Mouse (Mus musculus) midbrain, embryonic 12.5 days (tissue): ENCODE measurements around the gene Nudcd3. TPM values are rescaled to one million over a fixed set of nuclear protein-coding genes. Genes with fewer than 3 reads are reported as not detected.

Experiments
- ATAC-seq: fragments of 200-750 bp; cut with Nextera tagmentation; 2 replicates; pipeline ENCODE4 v1.8.0; 2017; ENCODE audit warnings: low read depth, moderate TSS enrichment, moderate library complexity; ENCODE audit not compliant: low FRiP score
- H3K27ac ChIP-seq: fragments of 300-500 bp; sonication (generic); replicated peaks from 2 replicates; pipeline ENCODE4 v1.5.1; 2016; ENCODE audit warnings: mild to moderate bottlenecking
- H3K27me3 ChIP-seq: fragments of 300-500 bp; sonication (generic); 2 replicates; pipeline ENCODE4 v1.6.1; 2016; ENCODE audit warnings: mild to moderate bottlenecking
- H3K36me3 ChIP-seq: fragments of 300-500 bp; sonication (generic); 2 replicates; pipeline ENCODE4 v1.6.1; 2016
- H3K4me1 ChIP-seq: fragments of 300-500 bp; sonication (generic); 2 replicates; pipeline ENCODE4 v1.6.1; 2016
- H3K4me2 ChIP-seq: fragments of 300-500 bp; sonication (generic); replicated peaks from 2 replicates; pipeline ENCODE4 v1.6.1; 2016; ENCODE audit warnings: mild to moderate bottlenecking, moderate library complexity
- H3K4me3 ChIP-seq: fragments of 300-500 bp; sonication (generic); 2 replicates; pipeline ENCODE4 v1.5.1; 2016; ENCODE audit warnings: mild to moderate bottlenecking
- H3K9ac ChIP-seq: fragments of 300-500 bp; sonication (generic); replicated peaks from 2 replicates; pipeline ENCODE4 v1.6.1; 2016; ENCODE audit warnings: mild to moderate bottlenecking, moderate library complexity
- H3K9me3 ChIP-seq: fragments of 300-500 bp; sonication (generic); 2 replicates; pipeline ENCODE4 v1.6.1; 2016; ENCODE audit warnings: mild to moderate bottlenecking
- WGBS: fragments of 180-500 bp; shearing (Covaris S2); methylation state at CpG from one replicate; pipeline ENCODE4 v1.1.7; 2016; 5-methylcytosine and 5-hydroxymethylcytosine counted together
- polyA plus RNA-seq: library from polyadenylated mRNA; unstranded; fragments of >200 nt; fragmentation: Nextera tagmentation; extraction: Ambion mirVana; gene quantifications from 2 replicates; pipeline ENCODE4 v1.2.1, GENCODE M21; 2016

The Nudcd3 gene
- polyA plus RNA-seq, 1 experiment from 2014 or later, result 55.0 TPM

GRCm38 (mm10) chr11:6157119-6157518, 43.1 kb downstream of the Nudcd3 start:
- H3K9ac ChIP-seq, result no peak overlapping the region
- no peaks in the 10 kb centered on the region for H3K27me3 ChIP-seq
- ATAC-seq, result no peak
- no peaks in the 10 kb centered on the region for H3K36me3 ChIP-seq
- H3K4me3 ChIP-seq, result no peak overlapping the region
- no peak overlapping the region for H3K4me2 ChIP-seq
- 0 out of 2 replicates have a peak, but pooled peaks cover 13% of the 10 kb centered on the region for H3K4me1 ChIP-seq
- no peaks in the 10 kb centered on the region for H3K9me3 ChIP-seq
- WGBS, result 86% methylated on average over 5 of the region's 5 CpGs
- H3K27ac ChIP-seq, result no peak overlapping the region

DNA sequence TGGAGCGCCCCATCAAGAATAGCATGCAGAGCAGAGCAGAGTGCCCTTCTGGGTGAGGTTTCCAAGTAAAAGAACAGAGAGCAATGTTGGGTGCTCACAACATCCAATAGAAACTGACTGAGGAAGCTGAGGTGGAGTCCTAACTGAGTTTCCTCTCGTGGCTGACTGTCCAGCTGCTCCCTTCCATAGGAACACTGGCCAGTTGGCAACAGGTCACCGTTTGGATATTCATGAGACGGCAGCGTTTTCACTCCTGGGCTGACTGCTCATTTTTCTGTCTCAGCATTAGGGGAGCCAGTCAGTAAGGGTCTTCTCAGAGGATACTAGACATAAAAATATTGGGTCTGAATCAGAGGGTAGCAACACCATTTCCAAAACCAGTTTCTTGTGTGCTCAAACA, 43.6 kb downstream of the Nudcd3 start:
- Histone ChIP-seq H3K9ac (no peak overlapping the region), H3K27ac (no peak overlapping the region), H3K27me3 (no peaks in the 10 kb centered on the region), H3K36me3 (no peaks in the 10 kb centered on the region), H3K4me2 (no peak overlapping the region), H3K4me3 (no peak overlapping the region), H3K9me3 (no peaks in the 10 kb centered on the region), H3K4me1 (0 out of 2 replicates have a peak, but pooled peaks cover 13% of the 10 kb centered on the region)
- no peak for ATAC-seq
- WGBS, result 77% methylated on average over 5 of the region's 5 CpGs

DNA sequence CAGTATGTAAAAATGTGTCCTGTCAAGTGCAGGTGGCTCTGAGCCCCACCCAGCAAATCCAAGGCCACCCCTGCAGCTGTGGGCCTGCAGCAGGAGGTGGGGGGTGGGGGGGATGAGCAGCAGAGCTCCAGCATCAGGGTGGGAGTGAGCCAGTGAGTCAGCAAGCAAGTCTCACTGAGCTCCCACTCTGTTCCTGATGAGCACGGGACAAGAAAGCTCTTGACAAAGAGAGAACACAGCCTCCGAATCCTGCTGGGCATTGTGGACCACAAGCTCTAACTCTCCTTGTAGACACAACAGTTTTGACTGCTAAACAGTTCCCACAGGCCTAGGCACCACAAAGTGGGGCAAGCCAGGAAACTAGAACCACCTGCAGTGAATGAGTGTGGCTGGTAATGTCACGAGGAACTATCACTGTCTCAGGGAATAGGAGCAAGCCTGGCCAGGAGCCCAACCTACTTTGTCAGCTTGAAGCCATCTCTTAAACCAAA, 46.0 kb downstream of the Nudcd3 start:
- Histone ChIP-seq H3K4me3 (no peak overlapping the region), H3K27me3 (no peaks in the 10 kb centered on the region), H3K4me2 (no peak overlapping the region), H3K27ac (no peak overlapping the region), H3K9ac (no peak overlapping the region), H3K9me3 (no peaks in the 10 kb centered on the region), H3K36me3 (peaks cover 13% of the 10 kb centered on the region), H3K4me1 (0 out of 2 replicates have a peak, but pooled peaks cover 7% of the 10 kb centered on the region)
- no peak for ATAC-seq
- WGBS, result 60% methylated on average over 3 of the region's 3 CpGs

DNA sequence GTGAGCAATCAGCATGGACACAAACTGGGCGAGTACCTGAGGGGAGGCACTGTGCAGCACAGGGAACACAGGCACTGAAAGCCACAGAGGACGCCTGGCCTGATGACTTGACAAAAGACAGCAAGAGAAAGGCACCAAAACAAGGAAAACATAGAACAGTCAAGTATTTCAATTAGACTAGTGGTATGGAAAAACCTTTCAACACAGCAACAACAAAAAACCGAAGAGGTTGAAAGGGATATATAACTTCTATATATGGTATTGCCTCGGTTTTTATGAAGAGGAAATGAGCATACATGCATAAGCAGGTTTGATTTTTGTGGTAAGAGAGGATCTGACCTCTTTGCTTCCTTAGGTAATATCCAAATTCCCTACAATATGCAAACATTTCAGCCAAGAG, 47.4 kb downstream of the Nudcd3 start:
- no peak overlapping the region for H3K27ac ChIP-seq
- no peak overlapping the region for H3K4me2 ChIP-seq
- no peaks in the 10 kb centered on the region for H3K27me3 ChIP-seq
- WGBS, result 91% methylated on average over 4 of the region's 4 CpGs
- peaks cover 21% of the 10 kb centered on the region for H3K36me3 ChIP-seq
- H3K4me3 ChIP-seq, result no peak overlapping the region
- 0 out of 2 replicates have a peak, but pooled peaks cover 7% of the 10 kb centered on the region for H3K4me1 ChIP-seq
- no peaks in the 10 kb centered on the region for H3K9me3 ChIP-seq
- no peak for ATAC-seq
- no peak overlapping the region for H3K9ac ChIP-seq

DNA sequence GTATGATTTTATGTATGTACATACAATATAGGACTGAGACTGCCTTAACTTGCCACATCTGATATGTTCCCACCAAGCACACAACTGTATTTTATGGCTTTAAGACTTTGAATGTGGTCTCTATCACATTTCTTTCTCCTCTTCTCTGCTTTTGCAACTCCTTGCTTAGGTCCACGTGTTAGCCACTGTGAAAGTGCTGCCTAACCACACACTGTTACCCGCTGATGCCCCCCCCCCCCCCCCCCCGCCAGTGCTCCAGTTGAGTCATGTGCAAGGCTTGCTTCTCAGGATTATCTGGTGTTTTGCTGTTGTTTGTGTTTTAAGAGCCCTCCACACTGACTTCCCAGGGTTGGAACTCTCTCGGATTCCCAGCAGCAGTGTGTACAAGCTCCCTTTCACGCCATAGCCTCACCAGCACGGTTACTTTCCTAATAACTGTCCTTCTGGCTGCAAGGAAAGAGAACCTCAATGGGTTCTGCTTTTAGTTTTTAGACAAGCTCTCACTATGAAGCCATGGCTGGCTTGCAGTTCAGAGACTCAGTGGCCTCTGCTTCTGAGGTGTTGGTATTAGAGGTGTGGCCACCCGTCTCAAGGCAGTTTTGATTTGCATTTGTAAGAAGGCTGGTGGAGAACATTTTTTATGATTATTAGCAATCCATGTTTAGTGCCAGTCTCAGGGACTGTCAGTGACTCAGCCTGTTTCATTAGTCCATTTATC, 61.8 kb downstream of the Nudcd3 start:
- Histone ChIP-seq H3K4me1 (no peaks in the 10 kb centered on the region), H3K9me3 (no peaks in the 10 kb centered on the region), H3K27me3 (no peaks in the 10 kb centered on the region), H3K27ac (no peak overlapping the region), H3K4me3 (no peak overlapping the region), H3K36me3 (peaks cover 12% of the 10 kb centered on the region; the same call in 1 of the 2 replicates), H3K9ac (no peak overlapping the region), H3K4me2 (no peak overlapping the region)
- WGBS, result 89% methylated on average over 5 of the region's 7 CpGs
- ATAC-seq, result no peak

DNA sequence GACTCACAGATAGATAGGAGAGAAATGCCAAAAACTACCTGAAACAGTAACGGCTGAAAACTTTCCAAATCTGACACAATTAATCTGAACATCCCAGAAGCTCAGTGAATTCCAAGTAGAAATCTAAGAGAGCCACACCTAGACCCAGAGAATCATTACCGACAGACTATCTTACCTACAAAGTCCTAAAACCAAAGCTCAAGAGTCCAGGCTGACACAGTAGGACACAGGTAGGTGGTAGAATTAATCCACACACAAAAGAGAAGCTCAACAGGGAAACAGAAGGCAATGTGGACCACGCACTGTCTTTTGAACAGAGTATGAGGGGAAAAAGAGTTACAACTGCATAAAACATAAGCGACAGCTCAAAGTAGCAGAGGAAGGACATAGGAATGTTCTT, 67.3 kb downstream of the Nudcd3 start:
- WGBS, result 95% methylated on average over 4 of the region's 4 CpGs
- Histone ChIP-seq H3K27me3 (no peaks in the 10 kb centered on the region), H3K4me3 (no peak overlapping the region), H3K9ac (no peak overlapping the region), H3K9me3 (no peaks in the 10 kb centered on the region), H3K36me3 (no peaks in the 10 kb centered on the region), H3K4me1 (no peaks in the 10 kb centered on the region), H3K27ac (no peak overlapping the region), H3K4me2 (no peak overlapping the region)
- no peak for ATAC-seq

GRCm38 (mm10) chr11:6130578-6130977, 69.6 kb downstream of the Nudcd3 start:
- no peak for ATAC-seq
- Histone ChIP-seq H3K27me3 (no peaks in the 10 kb centered on the region), H3K36me3 (no peaks in the 10 kb centered on the region), H3K9ac (no peak overlapping the region), H3K4me3 (no peak overlapping the region), H3K9me3 (no peaks in the 10 kb centered on the region), H3K4me1 (no peaks in the 10 kb centered on the region), H3K27ac (no peak overlapping the region), H3K4me2 (no peak overlapping the region)
- 91% methylated on average over 1 of the region's 1 CpGs for WGBS

GRCm38 (mm10) chr11:6123605-6124120, 76.6 kb downstream of the Nudcd3 start:
- Histone ChIP-seq H3K27ac (no peak overlapping the region), H3K4me1 (no peaks in the 10 kb centered on the region), H3K27me3 (no peaks in the 10 kb centered on the region), H3K9ac (no peak overlapping the region), H3K9me3 (no peaks in the 10 kb centered on the region), H3K4me3 (no peak overlapping the region), H3K4me2 (no peak overlapping the region), H3K36me3 (peaks cover 20% of the 10 kb centered on the region)
- WGBS, result 100% methylated on average over 1 of the region's 1 CpGs
- ATAC-seq, result no peak

GRCm38 (mm10) chr11:6122631-6123030, 77.6 kb downstream of the Nudcd3 start:
- Histone ChIP-seq H3K27ac (no peak overlapping the region), H3K9ac (no peak overlapping the region), H3K36me3 (peaks cover 30% of the 10 kb centered on the region), H3K27me3 (no peaks in the 10 kb centered on the region), H3K4me3 (no peak overlapping the region), H3K4me2 (no peak overlapping the region), H3K4me1 (no peaks in the 10 kb centered on the region), H3K9me3 (no peaks in the 10 kb centered on the region)
- WGBS, result 94% methylated on average over 5 of the region's 5 CpGs
- ATAC-seq, result no peak

DNA sequence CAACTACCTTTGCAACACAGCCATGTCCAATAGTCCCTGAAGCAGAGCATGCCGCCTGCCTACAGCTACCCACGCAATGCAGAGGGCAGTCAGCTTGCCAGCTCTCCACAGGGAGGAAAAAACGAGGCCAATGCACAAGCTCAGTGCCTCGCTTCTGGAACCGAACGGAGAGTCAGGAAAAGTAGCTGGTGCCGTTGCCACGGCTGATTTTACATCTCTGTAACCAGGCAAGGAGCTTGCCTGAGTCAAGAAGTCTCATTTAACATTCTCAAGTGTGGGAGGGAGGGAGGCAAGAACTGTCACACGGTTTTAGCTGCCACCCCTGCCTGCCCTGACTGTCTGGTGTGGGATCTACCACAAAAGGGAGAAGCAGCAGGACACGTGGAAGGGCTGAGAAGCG, 79.6 kb downstream of the Nudcd3 start:
- WGBS, result 83% methylated on average over 11 of the region's 11 CpGs
- Histone ChIP-seq H3K4me1 (no peaks in the 10 kb centered on the region), H3K36me3 (peaks cover 39% of the 10 kb centered on the region), H3K9ac (no peak overlapping the region), H3K4me3 (no peak overlapping the region), H3K27me3 (no peaks in the 10 kb centered on the region), H3K4me2 (no peak overlapping the region), H3K27ac (no peak overlapping the region), H3K9me3 (no peaks in the 10 kb centered on the region)
- ATAC-seq, result no peak

- no peaks in the 10 kb centered on the region for H3K9me3 ChIP-seq
- 93% methylated on average over 6 of the region's 6 CpGs for WGBS
- peaks cover 39% of the 10 kb centered on the region for H3K36me3 ChIP-seq
- H3K4me1 ChIP-seq, result no peaks in the 10 kb centered on the region
- H3K27me3 ChIP-seq, result no peaks in the 10 kb centered on the region
- no peak overlapping the region for H3K9ac ChIP-seq
- no peak for ATAC-seq
- no peak overlapping the region for H3K27ac ChIP-seq
- no peak overlapping the region for H3K4me3 ChIP-seq
- H3K4me2 ChIP-seq, result no peak overlapping the region
Observed at GRCm38 (mm10) chr11:6120001-6120400, 80.2 kb downstream of the Nudcd3 start.

DNA sequence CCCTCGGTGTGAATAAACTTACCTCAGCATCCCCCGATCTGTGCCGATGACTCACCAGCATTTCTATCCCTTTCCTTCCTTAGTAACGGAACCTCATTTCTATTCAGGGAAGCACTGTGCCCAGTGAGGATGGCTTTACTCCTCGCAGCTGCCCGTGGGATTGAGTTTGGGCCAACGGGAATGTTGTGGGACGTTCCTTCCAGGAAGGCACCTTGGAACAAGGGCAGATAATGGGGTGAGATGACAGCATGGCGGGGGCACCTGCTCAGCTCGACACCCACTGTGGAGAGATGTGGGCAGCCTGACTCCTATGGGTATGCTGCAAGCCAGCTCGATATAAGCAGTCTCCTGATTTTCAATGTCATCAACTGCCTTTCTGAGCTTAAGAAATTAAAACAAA, 80.9 kb downstream of the Nudcd3 start:
- no peak overlapping the region for H3K27ac ChIP-seq
- no peak for ATAC-seq
- H3K4me2 ChIP-seq, result no peak overlapping the region
- no peak overlapping the region for H3K4me3 ChIP-seq
- no peaks in the 10 kb centered on the region for H3K4me1 ChIP-seq
- H3K36me3 ChIP-seq, result peaks cover 40% of the 10 kb centered on the region
- no peaks in the 10 kb centered on the region for H3K27me3 ChIP-seq
- WGBS, result 91% methylated on average over 11 of the region's 11 CpGs
- H3K9ac ChIP-seq, result no peak overlapping the region
- H3K9me3 ChIP-seq, result no peaks in the 10 kb centered on the region
